Mouse (Mus musculus) frontal cortex, postnatal 25 days (tissue): Measurements from ENCODE around the gene Cap1.

ENCODE experiments used
- DNase-seq, 2 experiments: peaks; one replicate each; pipeline ENCODE4 v3.0.0; 2022; ENCODE audit warnings: low spot score in 2 of 2

The Cap1 gene

DNA sequence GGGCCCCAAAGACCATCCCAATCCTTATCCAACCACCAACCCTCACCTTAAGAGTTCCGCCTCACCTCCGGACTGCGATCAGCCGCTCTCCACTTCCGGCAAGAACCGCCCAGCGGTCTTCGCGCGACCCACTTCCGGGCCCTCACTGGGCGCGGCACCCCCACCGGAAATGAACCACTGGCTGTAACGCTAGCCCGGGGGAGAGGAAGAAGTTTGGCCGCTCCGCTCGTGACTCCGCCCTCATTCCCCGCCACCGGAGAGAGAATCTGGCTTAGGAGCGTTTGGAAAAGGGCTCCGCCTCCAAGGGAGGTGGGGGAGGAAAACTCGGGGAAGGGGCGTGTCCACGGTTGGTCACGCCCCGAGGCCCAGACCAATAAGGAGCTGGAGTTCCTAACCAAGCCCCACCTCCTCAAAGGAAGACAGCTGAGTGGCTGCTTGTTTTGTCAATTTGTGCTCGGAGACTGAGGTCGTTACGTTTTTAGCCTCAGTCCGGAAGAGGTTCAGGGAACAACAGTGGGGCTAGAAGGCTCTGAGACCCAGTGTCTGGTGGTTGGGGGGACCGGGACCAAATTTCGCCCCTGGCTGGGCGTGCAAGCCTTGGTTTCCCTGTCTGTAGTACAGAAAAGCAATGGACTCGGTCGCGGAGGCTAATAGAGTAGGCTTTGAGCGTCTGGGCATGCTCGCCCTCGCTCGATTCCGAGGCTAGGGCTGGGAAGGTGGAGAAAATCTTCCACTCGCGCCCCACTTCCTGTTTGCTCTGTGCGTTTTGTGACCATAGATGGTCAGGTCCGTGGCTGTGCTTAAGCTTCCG is at the start of gene Cap1:
Gene Cap1, minus strand, starts transcription at position 289 of the 811 bp plus-strand sequence.
- DNase-seq = peak; percentile 91 to 97

DNA sequence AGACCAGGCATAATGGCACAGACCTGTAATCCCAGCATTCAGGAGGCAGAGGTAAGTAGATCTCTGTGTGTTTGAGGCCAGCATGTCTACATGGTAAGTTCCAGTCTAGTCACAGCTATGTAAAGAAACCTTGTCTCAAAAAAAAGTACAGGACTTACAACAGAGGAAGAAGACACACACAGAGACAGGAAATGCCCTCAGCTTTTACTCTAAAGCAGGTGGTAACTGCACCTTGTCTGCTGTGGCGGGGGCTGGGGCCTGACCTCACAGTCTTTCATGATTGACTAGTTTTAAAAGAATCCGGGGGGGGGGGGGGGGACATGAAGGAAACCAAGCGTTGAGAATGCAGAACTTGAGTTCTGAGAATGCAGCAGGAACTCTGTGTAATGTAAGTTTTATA is 48.0 kb upstream of the Cap1 start:
- no peak for DNase-seq

DNA sequence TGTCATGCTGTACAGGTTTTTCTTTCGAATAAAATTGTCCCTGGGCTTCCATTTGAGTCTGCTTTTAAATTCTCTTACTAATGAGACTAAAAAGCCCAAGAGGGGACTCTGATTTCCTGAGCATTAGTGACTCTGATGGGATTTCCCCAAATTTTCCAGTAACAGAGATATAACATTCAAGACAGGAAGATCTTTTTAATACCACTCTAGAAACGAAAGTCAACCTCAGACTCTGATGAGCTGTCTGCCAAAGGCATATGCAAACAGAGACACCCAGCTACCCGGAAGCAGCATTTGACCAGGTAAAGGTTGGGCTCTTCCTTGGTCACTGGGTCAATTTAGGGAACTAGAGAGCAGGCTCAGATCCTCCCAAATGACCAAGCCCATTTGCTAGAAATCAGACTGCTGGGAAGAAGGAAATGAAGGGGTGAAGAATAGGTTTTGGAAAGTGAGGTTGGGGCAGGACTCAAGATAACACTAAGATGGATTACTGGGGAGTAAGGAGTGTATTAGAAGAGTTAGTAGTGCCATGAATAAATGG is 47.3 kb upstream of the Cap1 start:
- DNase-seq = no peak

DNA sequence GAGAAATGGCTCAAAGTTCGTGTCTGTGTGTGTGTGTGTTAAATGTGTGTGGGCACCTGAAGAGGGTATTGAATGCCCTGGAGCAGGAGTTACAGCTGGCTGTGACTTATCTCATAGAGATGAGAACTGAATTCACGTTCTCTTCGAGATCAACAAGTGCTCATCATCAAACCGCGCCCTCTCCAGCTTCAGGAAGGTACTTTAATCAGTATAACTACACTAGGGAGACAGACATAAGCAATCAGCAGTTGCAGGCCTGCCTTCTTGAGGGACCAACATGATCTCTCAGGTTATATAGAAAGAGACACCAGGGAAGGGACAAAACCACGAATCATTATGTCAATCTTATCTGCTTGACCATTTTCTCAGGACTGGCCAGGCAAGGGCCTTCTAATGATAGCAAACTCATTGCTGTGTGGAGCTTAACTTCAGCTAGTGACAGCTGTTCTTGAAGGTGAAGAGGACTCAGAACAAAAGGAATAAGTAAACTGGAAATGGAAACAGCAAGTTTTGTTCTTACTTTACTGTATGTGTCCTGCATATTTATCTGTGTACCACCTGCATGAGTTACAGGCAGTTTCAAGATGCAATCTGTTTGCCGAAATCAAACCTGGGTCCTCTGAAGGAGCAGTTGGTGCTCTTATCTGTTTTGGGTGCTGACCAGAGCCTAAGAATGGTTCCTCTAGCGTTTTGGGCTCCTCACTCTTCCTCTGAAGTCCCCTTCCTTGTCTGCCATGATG is 46.6 kb upstream of the Cap1 start:
- DNase-seq = no peak

DNA sequence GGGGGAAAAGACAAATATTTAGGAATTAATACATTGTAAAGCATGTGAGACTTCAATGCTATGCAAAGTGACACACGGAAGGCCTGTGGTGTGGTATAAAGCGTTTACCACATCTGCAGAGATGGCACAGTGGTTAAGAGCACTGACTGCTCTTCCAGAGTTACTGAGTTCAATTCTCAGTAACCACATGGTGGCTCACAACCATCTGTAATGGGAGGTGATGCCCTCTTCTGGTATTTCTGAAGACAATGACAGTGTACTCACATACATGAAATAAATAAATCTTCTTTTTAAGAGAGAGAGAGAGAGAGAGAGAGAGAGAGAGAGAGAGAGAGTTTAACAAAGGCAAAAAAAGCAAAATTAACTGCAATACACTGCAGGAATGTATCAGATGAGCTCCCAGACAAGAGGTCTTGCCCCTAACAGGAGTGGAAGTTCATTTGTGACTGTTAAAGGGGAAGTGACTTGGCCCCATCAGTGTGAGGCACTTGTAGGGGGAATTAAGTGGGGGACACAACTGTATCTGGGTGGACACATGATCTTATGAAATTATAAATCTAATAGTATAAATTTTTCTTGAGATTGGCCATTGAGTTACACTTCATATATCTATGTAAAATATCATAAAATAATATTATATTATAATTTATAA is 45.2 kb upstream of the Cap1 start:
- no peak for DNase-seq

DNA sequence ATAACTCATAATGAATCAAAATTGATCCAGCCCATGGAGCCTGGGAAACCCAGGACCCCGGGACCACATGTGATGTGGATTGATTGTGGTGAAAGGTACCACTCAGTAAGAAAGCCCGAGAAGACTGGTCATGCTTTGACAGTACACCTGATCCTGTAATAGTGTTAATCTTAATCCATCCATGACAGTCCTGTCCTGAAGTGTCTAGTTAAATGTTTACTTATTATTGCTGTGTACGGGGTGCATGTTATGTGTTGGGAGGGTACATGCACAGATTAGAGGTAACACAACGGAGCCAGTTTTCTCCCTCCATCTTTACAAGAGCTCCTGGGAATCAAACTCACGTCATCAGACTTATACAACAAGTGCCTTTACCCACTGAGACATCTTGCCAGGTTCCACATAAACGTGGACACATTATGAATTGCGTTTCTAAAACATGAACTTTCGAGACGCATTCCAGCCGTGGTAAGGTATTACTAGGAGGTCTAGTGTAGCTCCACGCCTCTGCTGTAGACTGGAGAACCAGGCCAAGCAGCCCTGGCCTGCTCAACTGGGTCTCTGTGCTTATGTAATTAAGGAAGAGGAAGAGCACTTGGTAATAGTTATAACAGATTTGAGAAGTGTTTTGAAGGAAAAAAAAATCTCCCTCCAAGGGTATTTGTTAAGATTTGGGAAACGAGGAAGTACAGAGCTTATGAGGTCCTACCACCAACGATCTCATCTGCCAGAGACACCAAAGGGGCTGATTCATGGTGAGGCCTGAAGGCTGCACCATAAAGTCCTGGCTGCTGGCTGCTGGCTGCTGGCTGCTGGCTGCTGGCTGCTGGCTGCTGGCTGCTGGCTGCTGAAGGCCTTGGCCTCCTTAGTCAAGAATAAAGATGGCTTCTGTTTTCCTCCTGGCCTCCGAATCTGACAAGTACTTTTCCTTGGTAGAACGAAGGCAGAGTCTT is 37.8 kb upstream of the Cap1 start:
- DNase-seq = no peak

DNA sequence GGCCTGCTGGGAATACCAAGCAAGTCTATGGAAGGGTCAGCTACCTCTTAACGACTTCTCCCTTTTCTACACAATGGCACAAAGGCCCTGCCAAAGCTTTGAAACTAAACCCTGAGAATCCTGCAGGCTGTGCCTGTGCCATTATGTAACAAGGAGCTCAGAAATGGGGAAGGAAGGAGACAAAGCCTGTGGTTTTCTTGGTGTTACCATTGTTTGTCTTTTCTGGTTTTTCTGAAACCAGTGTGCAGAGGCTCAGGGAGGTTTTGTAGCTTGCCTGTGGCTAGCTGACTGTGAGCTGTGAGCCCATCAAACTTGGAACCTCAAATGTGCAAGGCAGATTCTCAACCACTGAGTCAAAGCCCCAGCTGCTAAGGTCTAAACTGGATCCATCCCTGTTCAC is 37.0 kb upstream of the Cap1 start:
- DNase-seq = no peak

DNA sequence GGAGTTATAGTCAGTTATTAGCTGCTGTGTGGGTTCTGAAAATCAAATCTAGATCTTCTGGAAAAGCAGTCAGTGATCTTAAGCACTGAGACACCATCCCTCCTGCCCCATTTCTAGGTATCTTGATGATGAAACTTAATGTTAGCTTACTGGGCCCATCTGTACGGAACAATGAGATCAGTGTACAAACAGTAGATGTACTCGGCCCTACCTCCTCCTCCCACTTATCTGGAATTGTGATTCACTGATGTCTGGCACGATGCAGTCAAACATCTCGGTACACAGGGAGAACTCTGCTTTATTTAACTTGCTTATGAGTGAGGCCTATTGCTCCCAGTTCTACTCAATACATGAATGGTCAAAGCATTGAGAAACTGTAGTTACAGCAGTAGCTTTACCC is 30.1 kb upstream of the Cap1 start:
- no peak for DNase-seq

DNA sequence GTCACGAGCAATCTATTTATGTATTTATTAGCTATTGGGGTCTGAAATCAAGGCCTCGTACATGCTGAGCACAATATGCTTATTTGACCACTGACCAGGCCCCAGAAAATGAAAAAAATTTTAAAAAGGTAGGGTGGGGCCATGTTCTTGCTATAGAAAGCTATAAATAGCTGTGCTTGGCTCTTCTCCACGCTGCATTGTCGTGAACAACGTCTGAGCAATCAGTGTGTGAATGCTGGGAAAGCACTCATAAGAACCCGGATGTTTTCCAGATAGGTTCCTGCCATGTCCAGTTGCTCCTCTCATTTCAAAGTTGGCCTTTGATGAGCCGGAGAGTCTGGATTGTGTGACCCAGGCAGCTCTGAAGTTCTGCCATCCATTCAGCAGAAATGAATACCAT is 28.3 kb upstream of the Cap1 start:
- no peak for DNase-seq

DNA sequence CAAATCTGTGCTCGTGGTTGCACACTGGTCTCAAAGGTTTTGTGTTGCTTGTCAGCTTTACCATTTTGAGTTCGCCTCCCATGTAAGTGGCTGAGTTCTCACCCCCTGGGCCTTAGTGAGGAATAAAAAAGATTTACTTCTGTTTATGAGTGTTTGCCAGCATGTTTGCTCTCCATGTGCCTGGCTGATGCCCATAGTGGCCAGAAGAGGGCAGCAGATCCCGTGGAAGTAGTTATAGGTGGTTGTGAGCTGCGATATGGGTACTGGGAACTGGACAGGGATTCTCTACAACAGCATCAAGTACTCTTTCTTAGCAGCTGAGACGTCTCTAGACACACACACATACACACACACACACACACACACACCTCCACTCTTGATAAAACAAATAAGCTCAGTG is 26.8 kb upstream of the Cap1 start:
- DNase-seq = no peak

DNA sequence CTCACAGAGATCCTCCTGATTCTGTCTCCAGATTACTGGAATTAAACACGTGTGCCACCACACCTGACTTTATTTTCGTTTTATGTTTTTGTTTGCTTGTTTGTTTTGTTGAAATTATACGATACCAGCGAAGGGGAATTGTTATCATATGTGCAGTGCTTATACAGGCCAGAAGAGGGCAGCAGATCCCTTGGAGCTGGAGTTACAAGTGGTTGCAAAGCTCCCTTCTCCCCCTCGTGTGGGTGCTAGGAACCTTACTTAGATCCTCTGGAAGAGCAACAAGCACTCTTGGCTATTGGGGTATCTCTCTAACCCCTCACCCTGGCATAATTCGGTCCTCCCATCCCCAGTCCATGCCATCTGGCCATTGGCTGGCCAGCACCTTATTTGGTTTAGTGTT is 24.7 kb upstream of the Cap1 start:
- DNase-seq = no peak

DNA sequence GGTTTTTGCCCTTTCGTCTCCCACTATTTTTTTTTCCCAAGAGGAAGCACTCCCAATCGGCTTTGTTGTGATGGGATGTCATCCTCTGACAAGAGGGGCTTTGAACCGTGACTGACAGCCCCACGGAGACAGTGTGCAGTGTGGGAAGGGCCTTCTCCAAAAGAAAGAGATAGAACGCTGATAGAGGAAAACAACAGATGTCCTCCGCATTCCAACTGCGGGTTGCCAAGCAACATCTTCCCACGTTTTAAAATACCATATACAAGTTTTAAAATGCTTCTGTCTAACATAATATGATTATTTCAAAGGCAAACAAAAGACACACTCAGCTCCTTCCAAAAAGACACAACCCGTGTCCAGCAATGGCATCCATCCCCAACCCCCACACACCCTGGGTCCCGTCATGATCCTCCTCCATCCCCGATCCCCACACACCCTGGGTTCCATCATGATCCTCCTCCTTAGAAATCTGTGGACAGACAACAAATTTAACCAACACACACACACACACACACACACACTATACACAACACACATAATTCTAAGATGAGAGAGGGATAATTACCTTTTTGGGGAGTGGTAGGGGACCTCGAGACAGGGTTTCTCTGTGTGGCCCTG is 23.8 kb upstream of the Cap1 start:
- DNase-seq = no peak

DNA sequence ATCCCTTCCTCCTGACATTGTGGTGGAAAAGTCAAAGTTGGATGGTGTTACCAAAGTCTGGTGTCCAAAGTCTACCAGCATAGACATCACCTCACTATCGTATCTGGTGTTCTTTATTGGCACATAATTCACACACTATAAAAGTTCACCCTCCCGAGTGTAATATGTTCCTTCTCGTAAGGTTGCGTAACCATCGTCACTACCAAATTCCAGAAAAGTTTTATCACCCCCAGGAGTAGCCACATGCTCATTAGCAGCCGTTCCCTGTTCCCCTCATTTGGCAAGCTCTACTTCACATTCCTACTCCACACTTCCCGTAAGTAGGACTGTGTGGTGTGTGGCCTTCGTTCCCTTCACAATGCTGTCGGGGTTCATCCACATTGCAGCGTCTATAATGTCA is 19.5 kb upstream of the Cap1 start:
- no peak for DNase-seq

DNA sequence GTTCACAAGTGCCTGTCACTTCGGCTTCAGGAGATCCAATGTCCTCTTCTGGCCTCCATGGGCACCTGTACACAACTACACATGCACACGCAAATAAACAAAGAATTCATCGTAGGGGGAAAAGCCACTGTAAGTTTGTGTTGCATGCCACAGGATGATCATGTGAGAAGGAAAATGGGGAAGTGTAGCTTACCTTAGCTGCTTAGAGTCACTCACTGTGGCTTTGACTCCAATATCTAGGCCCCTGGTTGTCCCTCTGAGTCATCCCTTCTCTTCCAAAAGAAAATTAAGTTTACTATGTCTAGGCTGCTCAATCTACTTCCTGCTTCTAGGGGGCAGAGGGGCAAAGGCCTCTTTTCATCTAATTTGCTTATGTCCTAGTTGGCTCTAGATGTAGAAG is 17.9 kb upstream of the Cap1 start:
- no peak for DNase-seq

DNA sequence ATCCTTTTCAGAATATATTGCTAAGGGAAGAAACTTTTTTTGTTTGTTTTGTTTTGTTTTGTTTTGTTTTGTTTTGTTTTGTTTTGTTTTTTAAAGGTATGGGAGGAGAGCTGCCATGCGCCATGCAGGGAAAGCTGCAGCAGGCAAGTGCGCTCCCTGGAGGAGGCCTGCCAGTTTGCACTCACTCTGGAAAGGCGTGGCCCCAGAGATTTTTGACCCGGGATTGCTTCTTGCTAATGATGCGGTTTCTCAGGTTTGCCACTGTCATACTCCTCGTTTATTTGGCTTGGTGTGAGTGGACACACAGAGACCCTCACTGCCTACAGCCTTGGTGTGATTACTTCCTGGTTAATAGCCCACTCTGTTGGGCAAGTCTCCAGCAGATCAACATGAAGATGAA is 16.3 kb upstream of the Cap1 start:
- DNase-seq = no peak

DNA sequence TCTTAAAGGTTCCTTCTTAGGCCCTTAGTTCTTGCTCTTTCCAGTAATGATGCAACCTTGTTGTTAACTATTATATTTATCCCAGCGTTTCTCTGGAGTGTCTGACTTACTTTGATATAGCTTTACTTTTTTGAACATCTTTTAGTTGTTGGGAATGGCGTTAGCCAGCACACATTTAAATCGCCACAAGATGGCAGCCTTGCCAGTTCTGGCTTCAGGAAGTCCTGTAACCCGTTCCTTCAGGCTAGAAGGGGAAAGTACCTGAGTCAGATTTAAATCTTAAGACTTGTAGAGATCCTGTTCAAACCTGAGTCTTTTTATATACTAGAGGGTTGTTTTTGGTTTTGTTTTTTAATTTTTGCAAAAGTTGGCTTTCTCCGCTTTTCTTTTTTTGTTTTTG is 12.5 kb upstream of the Cap1 start:
- peak; percentile 61 to 65 for DNase-seq

DNA sequence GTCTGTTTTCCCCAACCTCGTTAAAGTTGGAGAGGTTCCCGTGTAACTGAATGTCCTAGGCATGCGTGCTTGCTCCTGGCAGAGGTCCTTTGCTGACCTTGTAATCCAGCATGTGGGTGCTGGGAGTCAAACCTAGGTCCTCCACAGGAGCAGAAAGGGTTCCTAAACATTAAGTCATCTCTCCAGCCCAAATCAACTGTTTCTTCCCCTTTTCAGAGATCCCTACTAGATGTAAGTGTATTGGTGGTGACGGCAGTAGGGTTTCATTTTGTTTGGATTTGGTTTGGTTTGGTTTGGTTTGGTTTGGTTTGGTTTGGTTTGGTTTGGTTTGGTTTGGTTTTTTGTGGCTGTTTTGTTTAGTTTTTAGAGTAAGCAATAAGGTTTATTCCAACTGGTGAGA is 11.9 kb upstream of the Cap1 start:
- no peak for DNase-seq

DNA sequence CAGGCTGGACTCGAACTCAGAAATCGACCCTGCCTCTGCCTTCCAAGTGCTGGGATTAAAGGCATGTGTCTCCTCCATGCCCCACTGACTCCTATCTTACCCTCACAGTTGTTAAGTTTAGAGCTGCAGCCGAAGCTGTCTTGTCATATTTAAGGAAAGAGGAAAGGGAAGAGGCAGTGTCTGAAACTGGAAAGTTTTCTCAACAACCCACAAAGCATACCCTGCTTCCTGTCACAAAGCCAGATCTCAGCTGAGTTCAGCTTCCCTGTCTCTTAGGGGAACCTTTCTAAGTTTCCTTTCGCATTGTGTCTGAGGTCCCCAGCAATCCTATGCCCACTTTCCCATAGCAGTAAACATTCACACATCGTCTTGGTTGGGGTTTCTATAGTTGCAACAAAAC is 6.3 kb upstream of the Cap1 start:
- no peak for DNase-seq

DNA sequence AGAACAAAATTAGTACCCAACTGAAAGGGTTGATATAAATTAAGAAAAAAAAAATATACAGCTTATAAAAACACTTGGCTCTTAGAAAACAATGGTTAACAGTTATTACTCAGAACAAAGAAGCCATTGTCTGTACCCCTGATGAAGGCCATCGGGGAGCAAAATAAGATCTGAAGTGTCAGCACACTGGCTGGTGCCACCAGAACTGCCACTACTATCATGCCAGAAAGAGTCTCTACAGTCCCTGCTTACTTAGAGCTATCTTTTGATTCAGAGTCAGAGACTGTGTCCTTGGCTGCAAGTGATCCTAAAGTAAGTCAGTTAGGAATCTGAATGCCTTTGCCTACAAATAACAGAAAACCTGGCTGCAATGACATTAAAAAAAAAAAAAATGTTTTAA is 5.7 kb upstream of the Cap1 start:
- no peak for DNase-seq

DNA sequence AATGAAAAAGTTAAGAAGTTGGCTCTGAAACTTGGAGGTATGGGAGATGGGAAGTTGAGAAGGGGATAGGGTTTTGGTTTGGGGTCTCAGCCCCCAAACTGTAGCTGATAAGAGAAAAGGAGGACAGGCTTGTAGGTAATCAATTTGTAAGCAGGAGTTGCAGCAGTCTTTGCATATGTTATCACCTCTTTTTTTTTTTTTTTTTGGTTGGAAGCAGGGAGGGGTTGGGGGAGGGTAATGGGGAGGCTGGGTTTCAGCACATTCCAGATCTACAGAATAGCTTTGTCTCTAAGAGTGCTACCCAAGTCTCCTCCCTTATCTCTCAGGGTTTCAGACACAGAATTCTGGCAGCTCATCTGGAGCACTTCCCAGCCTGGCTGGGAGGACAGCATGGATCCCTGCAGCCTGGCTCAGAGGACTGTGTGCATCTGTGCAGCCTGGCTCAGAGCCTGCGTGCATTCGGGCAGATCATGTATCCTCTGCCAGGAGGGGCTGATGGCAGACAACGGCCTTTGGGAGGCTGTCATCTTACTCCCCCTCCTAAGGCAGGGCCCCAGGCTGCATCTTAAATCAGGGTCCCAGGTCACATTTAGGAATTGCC is 5.1 kb upstream of the Cap1 start:
- DNase-seq = peak; percentile 40 to 49

DNA sequence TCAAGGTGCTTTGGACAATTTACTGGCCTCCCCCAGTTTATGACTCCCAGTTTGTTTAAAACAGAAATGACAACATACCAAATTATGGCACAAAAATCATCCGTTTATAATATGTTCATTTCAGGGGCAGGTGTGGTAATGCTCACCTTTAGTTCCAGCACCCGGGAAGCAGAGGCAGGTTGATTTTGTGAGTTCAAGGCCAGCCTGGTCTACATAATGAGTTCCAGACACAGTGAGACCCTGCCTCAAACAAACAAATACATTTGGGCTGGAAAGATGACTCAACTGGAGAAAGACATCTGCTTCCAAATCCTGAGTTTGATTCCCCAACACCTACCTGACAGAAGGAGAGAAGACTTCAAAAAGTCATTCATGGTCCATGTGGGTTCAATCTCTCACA is 1.5 kb upstream of the Cap1 start:
- no peak for DNase-seq
